ENCODE assay signal across 20 mouse cellular contexts in genomic region chr7:51940461-51940860, GRCm38 (mm10).
"Had no signal": no experiment of that assay in that cellular context is flagged by ENCODE, and none has a peak within 500 bp of the region (broad histone marks: within the 10 kb centered on the region; RNA-seq: fewer than 3 reads in every experiment).

No protein-coding gene starts in this region.

- H3K9ac ChIP-seq: liver, embryonic 14.5 days; liver, postnatal 0 days; lung, embryonic 15.5 days; neural tube, embryonic 13.5 days had no signal

- H3K9me3 ChIP-seq: lung, embryonic 15.5 days; neural tube, embryonic 13.5 days had no signal

- H3K27ac ChIP-seq: kidney, postnatal 0 days; layer of hippocampus, adult 2 months; liver, embryonic 14.5 days; lung, embryonic 15.5 days; neural tube, embryonic 13.5 days had no signal

- H3K4me3 ChIP-seq: layer of hippocampus, adult 2 months; lung, embryonic 15.5 days; neural tube, embryonic 13.5 days had no signal

- DNase-seq: kidney, adult 2 months; kidney, postnatal 25 days; layer of hippocampus, adult 9-11 months; liver, postnatal 0 days; lung, postnatal 10 days; lung, postnatal 4 days; midbrain, embryonic 14.5 days; retina, postnatal 1 day; right cerebral cortex, postnatal 25 days; spleen, adult 18-20 months; thymus, adult 18-20 months; thymus, postnatal 36 days had no signal

- ATAC-seq: intestine, postnatal 0 days; liver, postnatal 0 days had no signal

- H3K4me2 ChIP-seq: liver, embryonic 11.5 days; lung, embryonic 15.5 days; midbrain, embryonic 11.5 days; neural tube, embryonic 13.5 days had no signal

- H3K27me3 ChIP-seq: lung, embryonic 15.5 days; neural tube, embryonic 13.5 days had no signal

- H3K36me3 ChIP-seq: lung, embryonic 15.5 days; neural tube, embryonic 13.5 days had no signal

- H3K4me1 ChIP-seq: lung, embryonic 15.5 days; neural tube, embryonic 13.5 days had no signal
